In genomic region chr2:178416970-178417369, GRCm38 (mm10) we compare ENCODE assay signal across 17 mouse cellular contexts. TPM values are rescaled to one million over a fixed set of nuclear protein-coding genes. Genes with fewer than 3 reads are reported as not detected.
DNase-seq lines count a peak whose midpoint lies in the region; ATAC-seq and TF ChIP-seq lines count a peak whose summit lies in the region.
"Had no signal": no experiment of that assay in that cellular context is flagged by ENCODE, and none has a peak within 500 bp of the region (broad histone marks: within the 10 kb centered on the region; RNA-seq: fewer than 3 reads in every experiment).

No protein-coding gene starts in this region.

- H3K27me3 ChIP-seq in heart, embryonic 13.5 days (replicated peaks): no peaks in the 10 kb centered on the region; the same call in 1 of the 2 replicates
- peaks cover 22% of the 10 kb centered on the region for H3K27me3 ChIP-seq in liver, postnatal 0 days (ENCODE audit: insufficient read depth, low read length)
- H3K27me3 ChIP-seq in midbrain, embryonic 11.5 days (ENCODE audit: control insufficient read depth, insufficient read depth, low read length): peaks cover 12% of the 10 kb centered on the region

- TF ChIP-seq EP300 in liver, postnatal 0 days (IDR thresholded peaks at IDR 0.05; ENCODE audit: low read depth): no peak

- no peak for TF ChIP-seq CTCF in liver, postnatal 0 days (IDR thresholded peaks at IDR 0.05; ENCODE audit: low read depth)

- H3K4me1 ChIP-seq in heart, embryonic 13.5 days: peaks cover 67% of the 10 kb centered on the region
- peaks cover 14% of the 10 kb centered on the region for H3K4me1 ChIP-seq in liver, postnatal 0 days (ENCODE audit: insufficient read depth)
- H3K4me1 ChIP-seq in midbrain, embryonic 11.5 days (ENCODE audit: control insufficient read depth, insufficient read depth, low read length): peaks cover 13% of the 10 kb centered on the region

- 37% methylated on average over 4 of the region's 4 CpGs for WGBS in heart, embryonic 13.5 days
- 44% methylated on average over 4 of the region's 4 CpGs for WGBS in liver, postnatal 0 days (ENCODE audit: insufficient replicate concordance)
- 65% methylated on average over 4 of the region's 4 CpGs for WGBS in midbrain, embryonic 11.5 days

- ATAC-seq in heart, embryonic 13.5 days (ENCODE audit: extremely low read depth, insufficient number of reproducible peaks, low FRiP score, low TSS enrichment): no peak
- peak; percentile 50 for ATAC-seq in liver, postnatal 0 days
- ATAC-seq in midbrain, embryonic 11.5 days (ENCODE audit: low FRiP score): no peak
- no peak for ATAC-seq in erythroblast, adult 5-6 weeks (replicated peaks; ENCODE audit: low FRiP score, poor library complexity, severe bottlenecking)
- ATAC-seq: hindbrain, postnatal 0 days; midbrain, embryonic 13.5 days had no signal

- no peak for DNase-seq in heart, postnatal 36 days
- peak; percentile 45 to 64 for DNase-seq in spleen, postnatal 4 days (ENCODE audit: low spot score in 2 of 2)
- DNase-seq in spleen, postnatal 36 days (ENCODE audit: low spot score in 2 of 2): no peak
- DNase-seq in liver, postnatal 0 days: peak; percentile 22
- no peak for DNase-seq in frontal cortex, postnatal 14 days (ENCODE audit: low spot score in 2 of 2)
- DNase-seq in midbrain, embryonic 11.5 days (ENCODE audit: low spot score, missing footprints): no peak
- DNase-seq: adrenal gland, postnatal 14 days; B cell, adult 2 months; kidney, adult 9 months had no signal

- peaks cover 30% of the 10 kb centered on the region for H3K36me3 ChIP-seq in heart, embryonic 13.5 days
- H3K36me3 ChIP-seq in liver, postnatal 0 days (replicated peaks; ENCODE audit: insufficient read depth, low read length): no peaks in the 10 kb centered on the region
- no peaks in the 10 kb centered on the region for H3K36me3 ChIP-seq in midbrain, embryonic 11.5 days (ENCODE audit: control insufficient read depth, insufficient read depth, low read length)
- H3K36me3 ChIP-seq: embryonic facial prominence, embryonic 12.5 days; forebrain, embryonic 10.5 days; G1E; midbrain, embryonic 13.5 days had no signal

- no peak overlapping the region for H3K9ac ChIP-seq in heart, embryonic 13.5 days
- H3K9ac ChIP-seq in liver, postnatal 0 days (replicated peaks): no peak overlapping the region
- H3K9ac ChIP-seq in midbrain, embryonic 11.5 days (ENCODE audit: low read length): no peak overlapping the region
- H3K9ac ChIP-seq: embryonic facial prominence, embryonic 12.5 days; lung, embryonic 15.5 days; midbrain, embryonic 13.5 days had no signal

- no peak overlapping the region for H3K4me3 ChIP-seq in heart, embryonic 13.5 days
- no peak overlapping the region for H3K4me3 ChIP-seq in liver, postnatal 0 days (ENCODE audit: low read depth, low read length)
- H3K4me3 ChIP-seq in midbrain, embryonic 11.5 days (ENCODE audit: low read depth, low read length): no peak overlapping the region
- H3K4me3 ChIP-seq: embryonic facial prominence, embryonic 12.5 days; forebrain, embryonic 10.5 days; lung, embryonic 15.5 days; midbrain, embryonic 13.5 days had no signal

- 0 out of 2 replicates have a peak overlapping the region, but pooled peaks have one; percentile 18 for H3K4me2 ChIP-seq in heart, embryonic 13.5 days
- H3K4me2 ChIP-seq in liver, postnatal 0 days (ENCODE audit: low read depth, low read length): no peak overlapping the region
- no peak overlapping the region for H3K4me2 ChIP-seq in midbrain, embryonic 11.5 days
- H3K4me2 ChIP-seq: embryonic facial prominence, embryonic 12.5 days; lung, embryonic 15.5 days; midbrain, embryonic 13.5 days had no signal

- peaks cover 7% of the 10 kb centered on the region for H3K9me3 ChIP-seq in heart, embryonic 13.5 days
- no peaks in the 10 kb centered on the region for H3K9me3 ChIP-seq in liver, postnatal 0 days (ENCODE audit: low read length)
- H3K9me3 ChIP-seq in midbrain, embryonic 11.5 days (ENCODE audit: control insufficient read depth, low read length): no peaks in the 10 kb centered on the region
- H3K9me3 ChIP-seq: embryonic facial prominence, embryonic 12.5 days; forebrain, embryonic 10.5 days; lung, embryonic 15.5 days; midbrain, embryonic 13.5 days had no signal

- no peak overlapping the region for H3K27ac ChIP-seq in heart, embryonic 13.5 days (replicated peaks)
- H3K27ac ChIP-seq in liver, postnatal 0 days (ENCODE audit: low read depth): peak overlapping the region; percentile 30
- H3K27ac ChIP-seq in midbrain, embryonic 11.5 days (ENCODE audit: low read depth, low read length): no peak overlapping the region
- H3K27ac ChIP-seq: embryonic facial prominence, embryonic 12.5 days; forebrain, embryonic 10.5 days; hindbrain, postnatal 0 days; midbrain, embryonic 13.5 days had no signal

- intact Hi-C loops in heart, postnatal 36 days (cut with DNase I): no loop called here

RNA-seq across cellular contexts. Expression of gene Fam217b, which starts 2.6 kb away (rescaled TPM):
- polyA plus RNA-seq in heart, embryonic 13.5 days (2015; fragmentation: Nextera tagmentation; extraction: Ambion mirVana): 5.5 and 7.6 TPM in 2 replicates
- 10 to 100 TPM in 1 of 2 experiments, 1 to 10 TPM in 1; 9.6 to 13.3 TPM for total RNA-seq in heart, postnatal 36 days (2021)
- 0.82 and 1.3 TPM in 2 replicates for polyA plus RNA-seq in liver, postnatal 0 days (2015; fragmentation: Nextera tagmentation; extraction: Ambion mirVana)
- 1.2 and 1.6 TPM in 2 replicates for polyA plus RNA-seq in midbrain, embryonic 11.5 days (2014; fragmentation: Nextera tagmentation; extraction: Ambion mirVana)
- total RNA-seq in erythroblast, adult 5-6 weeks (2015; ENCODE audit: low replicate concordance): 2.1 TPM in 2 replicates
- total RNA-seq in erythroblast, adult 5-6 weeks (2017; ENCODE audit: low replicate concordance): 1.3 and 1.4 TPM in 2 replicates

RNA-seq across cellular contexts. Expression of gene Ppp1r3d, which starts 2.7 kb away (rescaled TPM):
- 16.0 and 16.2 TPM in 2 replicates for polyA plus RNA-seq in heart, embryonic 13.5 days (2015; fragmentation: Nextera tagmentation; extraction: Ambion mirVana)
- total RNA-seq in heart, postnatal 36 days (2021): 10 to 100 TPM; 15.3 to 17.9 TPM
- polyA plus RNA-seq in liver, postnatal 0 days (2015; fragmentation: Nextera tagmentation; extraction: Ambion mirVana): 1.2 TPM in 2 replicates
- 0.98 and 1.1 TPM in 2 replicates for polyA plus RNA-seq in midbrain, embryonic 11.5 days (2014; fragmentation: Nextera tagmentation; extraction: Ambion mirVana)
- total RNA-seq in erythroblast, adult 5-6 weeks (2015; ENCODE audit: low replicate concordance): 0.42 and 1.5 TPM in 2 replicates
- 0.70 and 2.0 TPM in 2 replicates for total RNA-seq in erythroblast, adult 5-6 weeks (2017; ENCODE audit: low replicate concordance)
- polyA plus RNA-seq: G1E had no signal

RNA-seq across cellular contexts. Expression of gene Sycp2, which starts 9.5 kb away (rescaled TPM):
- 0.05 and 0.08 TPM in 2 replicates for polyA plus RNA-seq in heart, embryonic 13.5 days (2015; fragmentation: Nextera tagmentation; extraction: Ambion mirVana)
- 1 to 10 TPM in 1 of 2 experiments, under 1 TPM in 1; 0.49 to 1.7 TPM for total RNA-seq in heart, postnatal 36 days (2021)
- 0.01 TPM in 1 of 2 replicates, not detected in the other for polyA plus RNA-seq in liver, postnatal 0 days (2015; fragmentation: Nextera tagmentation; extraction: Ambion mirVana)
- not detected in 2 replicates for polyA plus RNA-seq in midbrain, embryonic 11.5 days (2014; fragmentation: Nextera tagmentation; extraction: Ambion mirVana)
- total RNA-seq in erythroblast, adult 5-6 weeks (2015; ENCODE audit: low replicate concordance): 0.38 TPM in 1 of 2 replicates, not detected in the other
- total RNA-seq in erythroblast, adult 5-6 weeks (2017; ENCODE audit: low replicate concordance): 0.51 and 0.98 TPM in 2 replicates
- total RNA-seq: adrenal gland, postnatal 14 days; G1E had no signal
- polyA plus RNA-seq: G1E; lung, embryonic 15.5 days had no signal

RNA-seq across cellular contexts. Expression of gene Cdh26, which starts 13.4 kb away (rescaled TPM):
- polyA plus RNA-seq in heart, embryonic 13.5 days (2015; fragmentation: Nextera tagmentation; extraction: Ambion mirVana): 0.07 TPM in 1 of 2 replicates, not detected in the other
- under 1 TPM in 1 of 2 experiments, not detected in 1; 0.11 TPM for total RNA-seq in heart, postnatal 36 days (2021)
- 0.09 and 0.13 TPM in 2 replicates for polyA plus RNA-seq in liver, postnatal 0 days (2015; fragmentation: Nextera tagmentation; extraction: Ambion mirVana)
- polyA plus RNA-seq in midbrain, embryonic 11.5 days (2014; fragmentation: Nextera tagmentation; extraction: Ambion mirVana): 0.14 TPM in 1 of 2 replicates, not detected in the other
- total RNA-seq in erythroblast, adult 5-6 weeks (2015; ENCODE audit: low replicate concordance): not detected in 2 replicates
- not detected in 2 replicates for total RNA-seq in erythroblast, adult 5-6 weeks (2017; ENCODE audit: low replicate concordance)
- total RNA-seq: adrenal gland, postnatal 14 days; G1E had no signal
- polyA plus RNA-seq: G1E had no signal

Comparison
In these comparisons a context has a peak if more than half of its experiments do, and no peak if none do; other contexts are left out.
1. DNase-seq: peak in spleen, postnatal 4 days (2 of 2) and liver, postnatal 0 days (single experiment); none in heart, postnatal 36 days (0 of 2), spleen, postnatal 36 days (0 of 2), frontal cortex, postnatal 14 days (0 of 2) and midbrain, embryonic 11.5 days (single experiment).